Mouse (Mus musculus) left cerebral cortex, adult 2 months (tissue): ENCODE results near the gene Clec2d. TPM values are rescaled to one million over a fixed set of nuclear protein-coding genes. Genes with fewer than 3 reads are reported as not detected.

ENCODE experiments used
- DNase-seq, 2 experiments: peaks; one replicate each; pipeline ENCODE4 v3.0.0; 2021 to 2022; ENCODE audit warnings: low spot score in 2 of 2, mixed read lengths in 1 of 2; ENCODE audit errors: extremely low spot score in 1 of 2
- H3K27ac ChIP-seq: fragments of 200-600 bp; 2 replicates; pipeline ENCODE4 v1.8.1; 2022
- H3K4me3 ChIP-seq: fragments of 200-600 bp; 2 replicates; pipeline ENCODE4 v1.8.1; 2022
- CTCF ChIP-seq: fragments of 200-600 bp; IDR thresholded peaks from 2 replicates; pipeline ENCODE4 v1.8.1; 2022; ENCODE audit warnings: antibody characterized with exemption, mild to moderate bottlenecking, moderate library complexity
- intact Hi-C: fragments of 180-260 bp; cut with DNase I; formaldehyde crosslinking; loops from one replicate; pipeline ENCODE4 v1.15.1; 2025
- total RNA-seq, 2 experiments: library from RNA; stranded (reverse); gene quantifications; 2 replicates each; pipeline ENCODE4 v1.2.3; 2021

The Clec2d gene
- total RNA-seq, 2 experiments from 2014 or later, result 4.7 to 8.4 TPM

GRCm38 (mm10) chr6:129202306-129202705 is 21.9 kb downstream of the Clec2d start:
- no peak for TF ChIP-seq CTCF
- no peak for DNase-seq
- intact Hi-C loops, result no loop called here
- Histone ChIP-seq H3K4me3 (no peak overlapping the region), H3K27ac (no peak overlapping the region)

GRCm38 (mm10) chr6:129204342-129204741 is 23.9 kb downstream of the Clec2d start:
- no peak overlapping the region for H3K27ac ChIP-seq
- no peak for DNase-seq
- no peak overlapping the region for H3K4me3 ChIP-seq
- no peak for TF ChIP-seq CTCF
- intact Hi-C loops, result no loop called here

DNA sequence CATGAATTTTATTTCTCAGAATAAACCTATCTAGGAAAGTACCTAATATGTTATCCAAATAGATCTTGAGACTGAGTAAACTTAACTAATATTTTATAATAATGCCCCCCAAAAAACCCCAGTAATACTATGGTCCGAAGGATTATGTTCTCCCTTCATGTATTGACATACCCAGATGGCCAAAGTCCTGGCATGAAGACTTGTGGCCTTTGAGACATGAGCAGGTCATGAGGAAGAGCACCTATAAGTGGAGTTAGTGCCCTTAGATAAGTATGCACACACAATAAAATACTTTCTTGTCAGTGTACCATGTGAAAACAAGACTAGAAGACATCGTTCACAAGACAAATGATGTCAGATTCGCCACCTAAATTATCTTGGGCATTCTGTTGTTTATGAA is 24.4 kb downstream of the Clec2d start:
- DNase-seq, result no peak
- no peak for TF ChIP-seq CTCF
- Histone ChIP-seq H3K27ac (no peak overlapping the region), H3K4me3 (no peak overlapping the region)
- intact Hi-C loops, result no loop called here

GRCm38 (mm10) chr6:129208891-129209519 is 28.6 kb downstream of the Clec2d start:
- Histone ChIP-seq H3K27ac (no peak overlapping the region), H3K4me3 (no peak overlapping the region)
- intact Hi-C loops, result no loop called here
- TF ChIP-seq CTCF, result no peak
- DNase-seq, result no peak

- no peak for DNase-seq
- Histone ChIP-seq H3K4me3 (no peak overlapping the region), H3K27ac (no peak overlapping the region)
- intact Hi-C loops, result no loop called here
- no peak for TF ChIP-seq CTCF
These were observed 29.5 kb downstream of the Clec2d start for GRCm38 (mm10) chr6:129209785-129210446.

GRCm38 (mm10) chr6:129210447-129210790 is 30.0 kb downstream of the Clec2d start:
- no peak for DNase-seq
- TF ChIP-seq CTCF, result no peak
- Histone ChIP-seq H3K4me3 (no peak overlapping the region), H3K27ac (no peak overlapping the region)
- intact Hi-C loops, result no loop called here

DNA sequence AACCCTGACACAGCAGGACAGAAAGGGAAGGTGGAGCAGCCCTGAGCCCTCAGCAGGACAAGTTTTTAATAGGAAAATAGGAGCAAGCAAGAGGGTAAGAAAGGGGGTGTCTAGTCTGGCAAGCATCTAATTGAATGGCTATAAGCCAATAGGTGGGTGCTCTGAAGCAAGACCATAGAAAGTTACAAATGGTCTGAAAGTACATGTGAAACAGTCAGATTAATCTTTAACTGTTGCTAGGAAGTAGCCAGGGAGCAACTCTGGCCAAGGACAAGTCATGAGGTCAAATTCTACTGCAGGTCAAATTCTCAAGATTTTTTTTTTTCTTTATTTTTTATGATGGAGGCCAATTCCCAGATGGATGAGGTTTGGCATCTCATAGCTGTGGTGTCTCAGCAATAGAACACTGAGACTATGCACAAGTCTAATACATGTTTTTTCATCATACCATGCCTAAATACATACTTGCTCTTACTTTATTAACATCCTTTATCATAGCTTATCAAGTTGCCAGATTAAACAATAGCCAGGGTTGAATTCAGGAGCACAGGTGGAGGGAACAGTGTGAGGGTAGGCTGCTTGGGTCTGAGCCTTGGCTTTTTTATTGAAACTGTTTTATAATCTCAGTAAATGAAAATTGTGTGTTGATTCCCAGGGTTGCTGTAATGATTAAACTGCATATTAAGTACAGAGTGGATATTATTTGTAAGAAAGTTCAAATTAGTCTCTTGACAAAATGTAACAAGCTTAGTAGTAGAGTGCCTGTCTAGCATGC is 32.2 kb downstream of the Clec2d start:
- Histone ChIP-seq H3K4me3 (no peak overlapping the region), H3K27ac (no peak overlapping the region)
- intact Hi-C loops, result no loop called here
- no peak for TF ChIP-seq CTCF
- DNase-seq, result no peak

DNA sequence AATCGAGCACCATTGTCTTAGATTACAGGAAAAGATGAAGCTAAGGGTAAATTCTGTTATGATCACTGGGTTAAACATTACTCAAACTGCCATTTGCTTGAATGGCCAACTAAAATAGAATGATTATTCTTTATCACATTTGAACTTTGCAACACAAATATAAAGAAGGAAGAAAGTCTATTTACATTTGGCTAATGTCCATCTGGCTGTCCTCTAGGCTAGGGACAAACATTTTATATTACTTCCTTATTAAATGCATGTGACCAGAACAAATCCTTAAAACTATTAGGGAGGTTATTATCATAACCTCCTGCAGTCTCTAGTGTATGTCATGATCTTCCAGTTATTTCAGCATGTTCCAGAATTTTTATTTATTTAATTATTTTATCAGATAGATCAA is 33.1 kb downstream of the Clec2d start:
- no peak for TF ChIP-seq CTCF
- no peak overlapping the region for H3K27ac ChIP-seq
- DNase-seq, result no peak
- intact Hi-C loops, result no loop called here
- no peak overlapping the region for H3K4me3 ChIP-seq

DNA sequence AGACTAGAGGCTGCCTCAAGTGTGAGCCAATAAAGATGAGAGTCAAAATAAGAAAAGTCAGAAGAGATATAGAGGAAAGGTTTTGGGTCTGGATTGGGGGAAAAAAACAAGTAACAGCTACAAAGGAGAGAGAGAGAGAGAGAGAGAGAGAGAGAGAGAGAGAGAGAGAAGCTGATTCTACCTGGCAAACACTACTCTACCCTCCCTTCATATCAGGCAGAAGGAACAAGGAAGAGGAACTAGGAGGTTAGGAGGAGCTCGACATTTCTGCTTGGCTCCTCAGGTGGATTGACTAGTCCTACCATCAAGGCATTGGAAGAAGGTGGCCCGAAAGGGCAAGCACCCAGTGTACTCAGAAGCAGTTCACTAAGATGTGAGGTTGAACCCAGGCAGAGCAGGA is 33.8 kb downstream of the Clec2d start:
- intact Hi-C loops, result no loop called here
- Histone ChIP-seq H3K4me3 (no peak overlapping the region), H3K27ac (no peak overlapping the region)
- no peak for DNase-seq
- TF ChIP-seq CTCF, result no peak

GRCm38 (mm10) chr6:129215053-129215452 is 34.6 kb downstream of the Clec2d start:
- intact Hi-C loops, result no loop called here
- H3K4me3 ChIP-seq, result no peak overlapping the region

DNA sequence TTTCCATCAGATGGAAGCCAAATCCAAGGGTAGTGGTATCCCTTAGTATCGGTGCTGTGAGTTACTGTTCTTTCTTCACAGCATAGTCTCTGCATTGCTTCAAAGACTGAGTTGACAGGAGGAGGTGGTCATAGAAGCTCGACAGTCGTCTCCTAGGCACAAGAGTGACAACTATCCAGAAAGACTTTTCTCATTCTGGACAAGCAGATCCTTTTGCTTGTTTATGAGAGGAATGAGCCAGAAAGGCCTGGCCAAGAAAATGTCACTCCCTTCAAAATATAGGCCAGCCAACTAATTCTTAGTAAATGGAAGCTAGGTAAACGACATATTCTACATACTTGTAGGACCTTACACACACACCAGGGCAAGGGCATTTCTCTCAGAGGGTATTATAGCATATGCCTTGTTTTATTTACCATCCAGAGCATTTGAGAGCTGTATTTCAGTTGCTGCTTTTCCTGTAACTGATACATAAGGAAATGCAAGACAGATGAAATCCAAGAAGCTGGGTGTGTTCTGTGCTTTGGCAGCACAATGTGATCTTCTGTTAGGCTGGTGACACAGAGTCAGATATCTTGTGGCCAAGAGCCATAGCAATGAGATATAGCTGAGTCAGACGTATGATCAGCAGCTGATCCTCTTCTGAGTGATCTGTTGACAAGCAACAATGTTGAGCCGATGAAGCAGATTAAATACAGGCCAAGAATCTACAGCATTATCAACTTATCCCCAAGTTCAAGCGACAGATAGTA is 35.6 kb downstream of the Clec2d start:
- Histone ChIP-seq H3K4me3 (no peak overlapping the region), H3K27ac (no peak overlapping the region)
- DNase-seq, result no peak
- TF ChIP-seq CTCF, result no peak
- intact Hi-C loops, result no loop called here

More at GRCm38 (mm10) chr6:129215053-129215452, 34.6 kb downstream of the Clec2d start:
- no peak for DNase-seq
- TF ChIP-seq CTCF, result no peak
- H3K27ac ChIP-seq, result no peak overlapping the region

GRCm38 (mm10) chr6:129216721-129217230 is 36.4 kb downstream of the Clec2d start:
- no peak for TF ChIP-seq CTCF
- Histone ChIP-seq H3K4me3 (no peak overlapping the region), H3K27ac (no peak overlapping the region)
- DNase-seq, result no peak
- intact Hi-C loops, result no loop called here
